Mouse (Mus musculus) CD8-positive naive resting alpha-beta T cell, adult 57 days (primary cell): Measurements from ENCODE around the gene Gm8104. TPM values are rescaled to one million over a fixed set of nuclear protein-coding genes. Genes with fewer than 3 reads are reported as not detected.

Experiments used
- total RNA-seq: library from RNA; stranded (reverse); gene quantifications from one replicate; pipeline ENCODE4 v1.2.4, GENCODE M21; 2023

The Gm8104 gene
- not detected for total RNA-seq

DNA sequence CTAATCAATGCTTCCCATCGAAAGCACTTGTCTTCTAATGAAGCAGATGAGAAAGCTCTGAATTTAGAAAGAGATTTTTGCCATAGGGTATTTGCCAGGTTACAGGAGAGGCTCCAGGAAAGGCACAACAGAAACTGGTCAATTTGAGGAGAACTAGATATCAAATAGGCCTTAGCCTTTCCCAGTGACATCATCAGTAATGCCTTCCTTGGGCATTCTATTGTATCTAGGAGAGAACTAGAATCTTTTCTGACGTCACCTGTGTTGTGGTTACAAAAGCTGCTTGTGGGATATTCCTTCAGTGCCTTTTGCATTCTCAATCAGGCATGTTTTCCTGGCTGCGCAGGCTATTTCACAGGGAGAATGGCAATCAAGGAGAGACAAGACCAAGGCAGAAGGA is at the start of gene Gm8104:
Gene Gm8104 (plus strand): TSS at position 301 of the 400 bp plus-strand sequence.

DNA sequence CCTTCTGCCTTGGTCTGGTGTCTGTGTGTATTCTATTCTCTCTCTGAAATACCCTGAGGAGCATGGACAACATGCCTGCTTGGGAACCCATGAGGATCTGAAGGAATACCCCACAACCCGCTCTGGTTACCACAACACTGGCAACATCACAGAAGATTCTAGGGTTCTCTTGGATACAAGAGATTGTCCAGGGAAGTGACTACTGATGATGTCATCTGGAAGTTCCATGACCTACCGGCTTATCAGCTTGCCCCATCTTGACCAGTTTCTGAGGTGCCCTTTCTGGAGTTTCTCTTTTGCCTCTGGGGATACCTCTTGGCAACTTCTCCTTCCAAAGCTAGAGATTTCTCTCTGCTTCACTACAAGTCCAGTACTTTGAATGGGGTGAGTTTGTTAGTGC is 23.9 kb upstream of the Gm8104 start, which contains the start of gene Gm8094:
Gene Gm8094 (minus strand): TSS at position 101 of the 400 bp plus-strand sequence.

Other genes starting within 250 kb of the Gm8104 start
- not detected for gene Gm21977, start 247.1 kb upstream of the Gm8104 start, total RNA-seq
- not detected for gene Gm8082, start 107.0 kb upstream of the Gm8104 start, total RNA-seq
- not detected for gene Gm10376, start 85.0 kb upstream of the Gm8104 start, total RNA-seq
- not detected for gene Gm8094, start 24.0 kb upstream of the Gm8104 start, total RNA-seq
- not detected for gene Gm7233, start 79.3 kb downstream of the Gm8104 start, total RNA-seq
- gene Gm8122, start 134.7 kb downstream of the Gm8104 start, total RNA-seq, result not detected
- gene Gm8126, start 158.0 kb downstream of the Gm8104 start, total RNA-seq, result not detected
- not detected for gene Gm9732, start 174.4 kb downstream of the Gm8104 start, total RNA-seq
- gene Gm8127, start 193.2 kb downstream of the Gm8104 start, total RNA-seq, result not detected
- gene 1700001F09Rik, start 247.2 kb downstream of the Gm8104 start, total RNA-seq, result not detected